Mouse (Mus musculus): ENCODE measurements around the gene Gm21677.
A peak's percentile ranks its signal among the peaks of the same experiment; 100 is the strongest.
"Not testable (repeated sequence)": the region's sequence is repeated elsewhere in the genome, so short reads cannot be mapped to it uniquely, and the experiment has no call there.

Gm21677 gene

GRCm38 (mm10) chrY:3306349-3306748, at the start of gene Gm21677:
Gm21677 (minus strand) TSS chrY:3306449.
- not testable (repeated sequence) for DNase-seq

DNA sequence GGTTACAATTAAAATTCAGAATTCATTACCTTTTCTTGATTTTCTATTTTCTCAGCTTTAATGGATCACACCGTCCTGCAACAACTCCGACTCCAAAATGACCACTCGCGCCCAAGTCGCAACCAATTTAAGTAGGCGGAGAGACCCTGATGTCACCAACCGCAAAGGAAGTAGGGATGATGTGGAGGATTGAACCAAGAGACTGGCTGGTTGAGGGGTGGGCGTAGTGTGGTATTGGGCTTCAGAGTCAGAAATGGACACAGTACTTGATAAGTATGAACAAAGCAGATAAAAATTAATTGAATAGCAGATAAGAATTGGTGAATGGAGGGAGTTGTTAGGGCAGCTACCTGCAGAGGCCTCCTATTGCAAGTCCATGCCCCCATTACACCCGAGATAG, 39.0 kb upstream of the Gm21677 start, which contains the start of gene Gm21693:
TSS of gene Gm21693 (minus strand) at position 101 of the 400 bp plus-strand sequence.
- not testable (repeated sequence) for DNase-seq

- DNase-seq = peak; percentile 18
These were observed 34.4 kb upstream of the Gm21677 start for GRCm38 (mm10) chrY:3340661-3341060.

Data from cerebellum, adult 9-10 months (tissue).